Mouse (Mus musculus) embryo, embryonic 9.5 days (tissue): ENCODE measurements at regions not wholly inside any gene's neighbourhood (a gene's known extent, or its start where the extent isn't known, plus 50 kb on each side); places are given as distances from the start of the nearest gene placed in this dataset.

ENCODE experiments used
- DNase-seq: peaks from one replicate; pipeline ENCODE4 v3.0.0-alpha.2; 2017; ENCODE audit errors: extremely low spot score

- DNase-seq, result peak; percentile 4
These were observed 685.7 kb upstream of the Cdh6 start for GRCm38 (mm10) chr15:13859193-13859592.

GRCm38 (mm10) chr15:13854095-13854836, 680.8 kb upstream of the Cdh6 start:
- no peak for DNase-seq
